Mouse (Mus musculus): ENCODE measurements around the gene Mast2. TPM values are rescaled to one million over a fixed set of nuclear protein-coding genes. Genes with fewer than 3 reads are reported as not detected.

The Mast2 gene
- 10 to 100 TPM; 52.1 to 70.5 TPM for total RNA-seq (2021)
- long read RNA-seq, experiment 1, full-length matches to known transcripts = 6 of 58 reads
- long read RNA-seq, experiment 1, partial matches to known transcripts = 5 of 58 reads
- long read RNA-seq, experiment 1, other reads (novel, unspliced or antisense) = 47 of 58 reads
- long read RNA-seq, experiment 2, full-length matches to known transcripts = 11 of 98 reads
- long read RNA-seq, experiment 2, partial matches to known transcripts = 31 of 98 reads
- long read RNA-seq, experiment 2, other reads (novel, unspliced or antisense) = 56 of 98 reads

GRCm38 (mm10) chr4:116464126-116464981, at the start of gene Mast2:
Gene Mast2, minus strand, starts transcription at chr4:116464183.
- peak; percentile 85 for DNase-seq
- intact Hi-C loops (cut with DNase I; ENCODE audit: low total_unique reads) = no loop called here

- intact Hi-C loops (cut with DNase I; ENCODE audit: low total_unique reads) = no loop called here
These were observed 43.6 kb upstream of the Mast2 start, which contains the start of gene Ipp for GRCm38 (mm10) chr4:116507425-116508218. Gene Ipp, plus strand, starts transcription at chr4:116507549.

DNA sequence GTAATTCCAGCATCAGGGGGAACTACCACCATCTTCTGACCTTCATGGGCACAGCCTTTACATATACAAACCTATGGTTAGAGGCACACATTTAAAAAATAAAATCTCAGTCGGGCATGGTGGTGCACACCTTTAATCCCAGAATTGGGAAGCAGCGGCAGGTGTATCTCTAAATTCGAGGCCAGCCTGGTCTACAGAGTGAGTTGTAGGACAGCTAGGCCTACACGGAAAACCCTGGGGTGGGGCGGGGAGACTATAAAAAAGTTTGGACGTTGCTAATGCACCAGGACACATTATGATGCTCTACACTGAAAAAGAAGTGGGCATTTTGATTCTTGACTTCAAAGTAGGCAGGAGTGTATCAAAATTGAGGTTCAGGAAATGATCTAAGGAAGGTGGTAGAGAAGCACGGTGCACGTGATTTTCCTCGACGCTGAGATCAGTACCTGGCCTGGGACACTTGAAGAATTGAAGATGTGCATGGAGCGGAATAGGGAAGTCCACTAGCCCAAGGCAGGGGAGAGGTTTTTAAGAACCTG, 43.0 kb upstream of the Mast2 start:
- intact Hi-C loops (cut with DNase I; ENCODE audit: low total_unique reads) = no loop called here
- DNase-seq = no peak

More at GRCm38 (mm10) chr4:116507425-116508218, 43.6 kb upstream of the Mast2 start, which contains the start of gene Ipp:
- DNase-seq = peak; percentile 93

GRCm38 (mm10) chr4:116499978-116500377, 36.0 kb upstream of the Mast2 start:
- intact Hi-C loops (cut with DNase I; ENCODE audit: low total_unique reads) = no loop called here
- DNase-seq = no peak

DNA sequence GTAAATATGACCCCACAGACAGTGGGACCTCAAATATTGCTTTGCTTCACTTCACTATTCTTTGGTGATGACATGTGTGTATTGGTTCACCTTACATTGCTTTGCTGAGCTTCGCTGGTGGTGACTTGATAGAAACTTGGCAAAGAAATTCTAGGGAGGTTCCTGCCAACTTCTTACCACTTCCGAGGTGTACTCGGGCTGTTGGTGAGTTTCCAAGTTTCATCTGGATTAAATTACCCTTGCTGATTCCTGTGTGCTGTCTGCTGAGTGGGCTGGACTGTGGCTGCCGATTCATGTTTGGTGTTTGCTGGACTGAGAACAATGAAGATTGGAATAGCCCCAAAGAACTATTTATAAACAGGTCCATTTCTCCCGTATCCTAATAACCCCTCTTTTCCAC, 29.7 kb upstream of the Mast2 start:
- intact Hi-C loops (cut with DNase I; ENCODE audit: low total_unique reads) = no loop called here
- no peak for DNase-seq

- intact Hi-C loops (cut with DNase I; ENCODE audit: low total_unique reads) = no loop called here
- DNase-seq = no peak
These were observed 28.5 kb upstream of the Mast2 start for GRCm38 (mm10) chr4:116492460-116492859.

DNA sequence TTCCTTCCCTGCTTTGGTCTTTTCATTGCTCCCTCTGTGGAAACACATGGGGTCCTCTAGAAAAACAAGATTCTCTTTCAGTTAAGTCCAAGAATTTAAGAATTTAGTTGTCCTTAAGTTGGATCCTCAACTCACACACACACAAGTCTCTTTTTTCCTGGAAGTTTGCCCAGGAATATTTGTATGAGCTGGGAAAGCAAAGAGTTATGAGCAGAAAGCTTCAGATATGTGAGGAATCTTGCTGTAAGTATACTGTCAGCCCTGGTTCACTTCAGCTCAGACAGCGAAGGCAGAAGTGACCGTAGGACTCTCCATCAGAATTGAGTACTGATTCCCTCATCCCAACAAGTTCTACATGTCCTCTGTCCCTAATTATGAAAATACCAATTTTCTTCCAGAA, 27.9 kb upstream of the Mast2 start:
- DNase-seq = no peak
- intact Hi-C loops (cut with DNase I; ENCODE audit: low total_unique reads) = no loop called here

DNA sequence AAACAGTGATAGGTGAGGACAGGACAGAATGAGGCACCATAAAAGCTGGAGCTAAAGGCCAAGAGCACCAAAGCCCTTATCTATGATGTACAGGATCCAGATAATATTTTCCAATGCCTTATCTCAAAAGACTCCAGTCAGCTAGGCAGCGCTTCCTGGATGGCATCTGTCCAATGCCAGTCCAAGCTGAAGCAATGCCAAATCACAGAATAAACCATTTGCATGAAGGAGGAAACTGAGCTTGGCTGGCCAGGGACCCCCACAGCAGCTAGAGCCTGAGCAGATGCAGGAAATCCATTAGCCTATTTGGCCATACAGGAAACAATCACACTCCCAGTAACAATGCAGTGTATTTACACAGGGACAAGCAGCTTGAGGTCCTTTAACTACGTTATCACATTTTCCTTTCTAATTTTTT, 27.1 kb upstream of the Mast2 start:
- intact Hi-C loops (cut with DNase I; ENCODE audit: low total_unique reads) = no loop called here
- DNase-seq = peak; percentile 8

GRCm38 (mm10) chr4:116483476-116483875, 19.5 kb upstream of the Mast2 start:
- DNase-seq = no peak
- intact Hi-C loops (cut with DNase I; ENCODE audit: low total_unique reads) = no loop called here

DNA sequence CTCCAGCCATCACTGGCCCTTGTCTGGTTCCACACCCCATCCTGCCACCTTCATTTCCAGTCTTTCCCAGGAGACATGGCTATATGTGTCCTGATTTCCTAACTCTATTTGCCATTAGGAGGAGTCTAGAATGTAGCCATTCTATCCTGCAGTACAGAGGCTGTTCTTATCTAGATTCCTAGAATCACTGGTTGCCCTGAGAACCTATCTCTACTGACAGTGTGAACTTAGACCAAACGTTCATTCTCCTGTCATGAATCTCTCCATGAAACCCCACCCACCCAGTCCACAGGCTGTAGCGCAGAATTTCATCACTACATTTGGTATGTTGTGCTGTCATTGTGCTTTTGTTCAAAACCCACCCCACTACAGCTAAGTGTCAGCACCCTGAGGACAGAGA, 17.3 kb upstream of the Mast2 start:
- DNase-seq = no peak
- intact Hi-C loops (cut with DNase I; ENCODE audit: low total_unique reads) = no loop called here

DNA sequence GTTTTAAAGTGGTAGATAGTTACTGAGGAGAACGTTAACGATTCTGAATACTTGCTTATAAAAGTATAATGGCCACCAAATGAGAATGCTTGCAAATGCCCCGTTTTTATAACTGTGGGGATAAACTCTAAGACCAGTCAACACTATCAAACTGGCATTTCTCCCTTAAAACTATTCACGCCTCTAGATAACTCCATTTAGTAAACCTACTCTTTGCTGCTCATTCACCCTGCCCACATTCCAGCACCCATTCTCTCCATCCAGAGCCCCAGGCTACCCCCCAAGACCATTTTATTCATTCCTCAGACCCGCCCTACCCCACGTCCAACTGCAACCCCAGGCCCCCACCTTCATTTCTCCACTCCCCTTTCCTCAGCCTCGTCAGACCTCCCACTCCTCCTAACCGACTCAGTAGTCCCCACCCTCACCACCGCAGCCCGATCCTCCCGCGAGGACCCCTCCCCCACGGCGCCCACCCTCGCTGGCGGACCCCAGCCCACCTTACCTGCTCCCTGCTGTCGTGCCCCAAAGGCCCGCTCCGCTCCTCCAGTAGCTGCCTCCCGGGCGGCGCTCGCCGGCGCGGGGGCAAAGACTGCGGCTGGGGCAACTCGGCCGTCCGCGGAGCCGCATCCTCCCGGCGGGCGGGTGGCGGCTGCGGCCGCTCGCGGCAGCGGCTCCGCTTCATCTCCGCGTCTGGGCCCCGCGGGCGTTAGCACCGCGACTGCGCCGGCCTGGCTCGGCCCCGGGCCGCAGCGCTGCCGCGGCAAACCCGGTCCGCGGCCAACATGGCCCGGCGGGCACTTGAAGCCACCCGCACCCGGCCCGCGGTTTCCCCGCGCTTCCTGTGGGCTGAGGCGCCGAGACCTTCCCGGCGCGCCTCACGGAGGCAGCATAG, 505 bp downstream of the Mast2 start:
- intact Hi-C loops (cut with DNase I; ENCODE audit: low total_unique reads) = no loop called here
- peak; percentile 45 for DNase-seq

DNA sequence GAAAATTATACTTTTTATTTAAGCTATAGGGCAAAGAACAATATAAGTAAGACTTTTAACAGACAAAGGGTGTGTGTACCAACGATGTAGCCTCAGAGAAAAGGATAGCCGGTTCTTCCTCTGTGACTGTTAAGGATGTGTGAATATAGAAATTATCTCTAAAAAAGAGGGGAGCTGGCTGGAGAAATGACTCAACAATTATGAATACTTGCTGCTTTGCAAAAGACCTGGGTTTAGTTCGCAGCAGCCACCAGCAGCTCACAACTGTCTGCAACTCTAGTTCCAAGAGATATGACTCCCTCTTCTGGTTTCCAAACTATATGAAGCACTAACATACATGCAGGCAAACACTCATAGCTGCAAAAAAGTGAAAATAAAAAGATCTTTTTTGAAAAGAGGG, 2.0 kb downstream of the Mast2 start:
- intact Hi-C loops (cut with DNase I; ENCODE audit: low total_unique reads) = no loop called here
- no peak for DNase-seq

DNA sequence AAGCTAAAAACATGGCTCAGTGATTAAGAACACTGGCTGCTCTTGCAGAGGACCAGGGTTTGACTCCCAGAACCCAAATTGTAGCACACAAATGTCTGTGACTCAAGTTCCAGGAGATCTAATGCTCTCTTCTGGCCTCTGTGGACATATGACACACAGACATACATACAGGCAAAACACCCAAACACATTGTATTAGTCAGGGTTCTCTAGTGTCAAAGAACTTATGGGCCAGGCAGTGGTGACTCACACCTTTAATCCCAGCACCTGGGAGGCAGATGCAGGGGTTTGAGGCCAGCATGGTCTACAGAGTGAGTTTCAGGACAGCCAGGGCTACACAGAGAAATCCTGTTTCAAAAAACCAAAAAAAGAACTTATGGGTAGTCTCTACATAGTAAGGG, 12.4 kb downstream of the Mast2 start:
- DNase-seq = no peak
- intact Hi-C loops (cut with DNase I; ENCODE audit: low total_unique reads) = no loop called here

- intact Hi-C loops (cut with DNase I; ENCODE audit: low total_unique reads) = no loop called here
- DNase-seq = no peak
These were observed 14.0 kb downstream of the Mast2 start for GRCm38 (mm10) chr4:116449951-116450350.

- intact Hi-C loops (cut with DNase I; ENCODE audit: low total_unique reads) = no loop called here
These were observed 15.3 kb downstream of the Mast2 start for GRCm38 (mm10) chr4:116448673-116449072.

DNA sequence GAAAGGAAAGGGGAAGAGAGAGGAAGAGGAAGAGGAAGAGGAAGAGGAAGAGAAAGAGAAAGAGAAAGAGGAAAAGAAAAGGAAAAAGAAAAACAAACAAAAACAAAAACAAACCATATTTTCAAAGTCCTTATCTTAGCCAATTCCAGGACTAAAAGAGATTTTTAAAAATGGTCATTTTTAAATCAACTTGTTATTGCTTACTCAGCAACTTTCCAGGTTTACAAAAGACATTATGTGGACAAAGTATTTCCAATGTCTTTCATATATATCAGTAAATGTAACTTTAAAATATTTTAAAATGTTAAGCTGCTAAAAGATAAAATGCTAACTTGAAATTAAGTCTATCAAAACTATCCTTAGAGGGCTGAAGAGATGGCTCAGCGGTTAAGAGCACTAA, 24.6 kb downstream of the Mast2 start:
- no peak for DNase-seq
- intact Hi-C loops (cut with DNase I; ENCODE audit: low total_unique reads) = no loop called here

More at GRCm38 (mm10) chr4:116448673-116449072, 15.3 kb downstream of the Mast2 start:
- peak; percentile 34 for DNase-seq

DNA sequence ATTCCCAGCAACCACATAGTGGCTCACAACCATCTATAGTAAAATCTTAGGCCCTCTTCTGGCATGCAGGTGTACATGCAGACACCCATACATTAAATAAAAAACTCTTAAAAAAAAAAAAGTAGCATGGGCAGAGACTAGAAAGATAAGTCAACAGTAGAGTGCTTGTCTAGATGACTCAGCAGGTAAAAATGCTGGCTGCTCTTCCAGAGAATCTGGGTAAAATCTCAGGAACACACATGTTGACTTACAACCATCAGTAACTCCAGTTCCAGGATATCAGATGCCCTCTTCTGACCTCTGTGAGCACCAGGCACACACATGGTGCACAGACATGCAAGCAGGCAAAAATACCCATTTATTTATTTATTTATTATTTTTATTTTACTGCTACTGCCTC, 25.4 kb downstream of the Mast2 start:
- intact Hi-C loops (cut with DNase I; ENCODE audit: low total_unique reads) = no loop called here
- no peak for DNase-seq

DNA sequence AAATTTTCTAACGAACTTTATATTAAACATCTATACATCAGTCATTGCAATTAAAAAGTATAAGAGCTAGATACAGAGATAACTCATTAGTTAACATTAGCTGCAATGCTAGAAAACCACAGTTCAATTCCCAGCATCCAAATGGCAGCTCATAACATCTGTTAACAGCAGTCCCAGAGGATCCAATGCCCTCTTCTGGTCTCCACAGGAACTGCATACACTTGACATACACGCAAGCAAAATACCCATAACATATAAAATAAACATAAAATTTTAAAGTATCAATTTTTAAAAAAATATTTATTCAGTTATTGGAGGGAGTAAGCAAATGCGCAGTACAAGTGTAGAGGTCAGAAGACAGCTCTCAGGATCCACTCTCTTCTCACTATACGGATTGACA, 28.4 kb downstream of the Mast2 start:
- intact Hi-C loops (cut with DNase I; ENCODE audit: low total_unique reads) = no loop called here
- DNase-seq = no peak

GRCm38 (mm10) chr4:116422186-116422585, 41.8 kb downstream of the Mast2 start:
- intact Hi-C loops (cut with DNase I; ENCODE audit: low total_unique reads) = no loop called here
- DNase-seq = no peak

Data from gastrocnemius, postnatal 14 days (tissue).